Mouse (Mus musculus) 416B (cell line): ENCODE measurements around the gene Ebf1.

Experiments used
- DNase-seq: peaks from one replicate; pipeline ENCODE4 v3.0.0; 2011; ENCODE audit warnings: low read depth

Gene Ebf1

DNA sequence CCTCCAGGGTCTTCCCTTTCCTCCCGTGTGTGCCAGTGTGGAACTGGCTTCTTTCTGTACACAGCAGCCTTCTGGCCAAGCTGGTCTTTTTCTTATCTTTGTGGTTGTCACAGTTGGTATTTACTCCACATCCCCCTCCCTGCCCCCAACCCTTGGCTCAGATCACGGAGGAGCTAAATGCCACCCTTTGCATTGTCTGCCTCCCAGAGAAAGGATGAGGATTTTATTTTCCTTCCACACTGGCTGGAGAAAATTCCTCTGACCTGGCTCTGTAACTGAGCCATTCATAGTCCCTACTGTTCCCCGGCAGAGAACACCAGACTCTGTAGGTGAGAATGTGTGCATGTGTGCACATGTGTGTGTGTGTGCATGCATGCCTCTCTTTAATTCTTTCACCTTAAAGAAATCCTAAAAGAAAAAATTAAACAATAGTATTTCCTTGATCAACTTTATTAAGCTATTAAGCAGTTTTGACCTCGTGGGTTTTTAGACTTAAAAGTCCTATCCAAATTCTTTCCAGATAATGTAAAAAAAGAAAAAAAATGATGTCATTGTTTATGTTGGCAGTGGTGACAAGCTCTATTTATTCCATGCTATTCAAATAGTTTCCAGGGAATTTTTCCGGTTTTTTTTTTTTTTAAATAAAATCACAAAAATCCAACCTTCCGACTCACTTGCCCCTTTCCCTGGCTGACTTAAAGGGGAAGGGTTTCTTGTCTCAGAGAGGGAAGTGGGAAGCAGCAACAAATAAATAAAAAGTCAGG, 123.3 kb downstream of the Ebf1 start:
- DNase-seq, result no peak

DNA sequence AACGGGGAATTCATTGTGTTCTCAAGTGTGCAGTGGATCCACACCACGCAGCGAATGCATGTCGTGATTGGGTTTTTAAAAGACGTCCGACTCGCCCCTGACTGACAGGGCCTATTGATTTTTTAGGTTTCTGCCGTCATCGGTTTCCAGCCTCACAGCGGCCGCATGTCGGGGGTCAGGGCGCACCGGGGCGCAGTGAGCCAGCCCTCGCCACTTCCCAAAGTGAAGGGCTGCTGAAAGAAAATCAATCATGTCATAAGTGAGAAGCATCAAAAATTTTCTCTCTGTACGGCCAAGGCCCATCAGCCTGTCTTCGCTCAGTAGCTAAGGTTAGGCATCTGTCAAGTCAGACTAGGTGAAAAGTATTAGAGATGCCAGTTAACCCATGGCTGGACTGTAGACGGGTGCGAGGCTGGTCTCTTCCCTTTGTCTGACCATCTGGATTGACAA, 124.0 kb downstream of the Ebf1 start:
- DNase-seq, result no peak

DNA sequence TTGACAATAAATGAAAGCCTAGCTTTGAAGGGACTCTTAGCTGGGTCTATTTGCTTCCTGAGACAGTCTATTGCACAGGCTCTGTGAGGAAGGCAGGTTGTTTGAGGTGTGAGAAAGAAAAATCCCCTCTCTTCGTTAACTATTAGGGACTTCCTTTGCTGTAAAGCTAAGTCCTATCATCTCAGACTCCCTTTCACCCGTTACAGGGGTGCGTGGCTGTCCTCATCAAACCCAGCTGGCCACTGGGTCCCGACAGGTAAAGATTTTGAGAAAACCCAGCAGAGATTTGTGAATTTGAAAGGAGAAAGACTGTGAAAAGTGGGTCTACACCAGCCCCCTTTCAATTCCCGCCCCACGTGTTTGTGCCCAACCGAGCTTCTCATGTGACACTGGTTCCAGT, 127.3 kb downstream of the Ebf1 start:
- DNase-seq, result no peak

- no peak for DNase-seq
Measured at GRCm38 (mm10) chr11:44745946-44746345, 128.8 kb downstream of the Ebf1 start.

GRCm38 (mm10) chr11:44746731-44747130, 129.6 kb downstream of the Ebf1 start:
- DNase-seq, result no peak

DNA sequence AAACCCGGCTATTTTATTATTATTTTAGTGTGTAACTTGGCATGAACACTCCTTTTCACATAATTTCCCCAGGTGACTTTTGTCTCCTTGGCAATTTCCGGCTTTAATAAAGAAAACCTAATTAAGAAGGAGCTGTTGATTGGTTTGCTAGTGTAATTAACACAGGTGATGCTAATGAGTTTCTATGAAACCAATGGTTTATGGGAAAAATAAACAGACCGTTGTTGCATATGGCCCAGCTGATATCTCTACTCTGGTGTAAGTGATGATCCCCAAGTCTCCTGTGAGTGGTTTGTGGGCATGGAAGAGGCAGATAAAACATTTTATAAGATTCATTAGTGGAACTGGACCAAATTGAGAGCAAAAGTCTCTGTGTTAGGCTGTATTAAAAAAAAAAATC, 132.2 kb downstream of the Ebf1 start:
- DNase-seq, result no peak

- DNase-seq, result no peak
Measured at GRCm38 (mm10) chr11:44754336-44754735, 137.2 kb downstream of the Ebf1 start.

GRCm38 (mm10) chr11:44756321-44756720, 139.2 kb downstream of the Ebf1 start:
- no peak for DNase-seq

DNA sequence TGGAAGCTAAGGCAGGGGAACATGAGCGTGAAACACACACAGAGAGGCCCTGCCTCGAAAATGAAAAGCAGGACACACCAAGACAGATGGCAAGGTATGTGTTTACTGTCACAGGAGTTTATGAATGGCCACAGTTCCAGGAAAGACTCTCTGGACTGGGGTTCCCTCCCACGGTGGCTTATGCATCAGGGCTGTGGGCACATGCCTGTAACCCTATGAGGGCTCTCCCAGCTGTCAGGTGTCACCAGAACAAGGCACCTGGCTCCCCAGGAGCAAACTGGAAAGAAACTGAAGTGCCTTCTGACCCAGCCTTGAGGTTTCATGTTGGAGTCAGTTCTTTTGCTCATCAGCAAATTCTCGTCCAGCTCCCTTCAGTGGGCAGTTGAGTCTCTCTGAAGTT, 141.7 kb downstream of the Ebf1 start:
- no peak for DNase-seq

DNA sequence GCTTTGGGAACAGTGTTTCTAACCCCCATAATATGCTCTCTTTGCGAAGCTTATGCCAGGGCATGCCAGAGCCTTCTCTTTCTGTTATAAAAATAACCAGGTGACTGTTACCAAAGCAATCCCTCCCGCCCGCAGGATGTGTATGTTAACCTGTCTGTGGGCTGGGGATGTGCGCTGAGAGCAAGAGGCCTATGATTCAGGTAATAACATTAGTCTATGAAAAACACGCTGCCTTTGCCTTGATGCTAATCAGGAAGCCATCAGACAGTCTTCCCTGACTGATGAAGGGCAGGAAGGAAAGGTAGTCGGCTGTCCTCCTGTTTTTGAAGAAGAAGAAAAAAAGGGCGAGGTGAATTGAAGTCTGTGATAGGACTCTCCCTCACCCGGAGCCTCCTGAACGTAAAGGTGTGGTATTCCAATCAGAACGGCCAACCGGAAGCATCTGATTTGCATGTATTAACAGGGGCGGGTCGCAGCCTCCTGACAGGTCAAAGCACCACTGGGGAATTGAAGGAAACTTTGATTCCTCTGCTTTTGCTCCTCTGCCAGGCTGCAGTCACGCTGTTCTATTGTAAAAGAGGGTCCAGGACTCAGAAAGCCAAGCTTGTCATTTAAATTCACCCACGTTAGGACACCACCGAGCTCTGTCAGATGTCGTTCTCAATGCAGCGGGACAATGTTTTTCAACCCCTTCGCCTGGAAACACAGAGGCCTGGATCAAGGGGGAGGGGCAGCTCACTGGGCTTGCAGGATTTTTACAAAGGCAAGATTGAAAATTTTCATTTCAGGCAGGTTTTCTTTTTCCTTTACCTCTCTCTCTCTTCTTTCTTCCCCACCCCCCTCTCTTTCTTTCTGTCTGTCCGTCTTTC, 144.2 kb downstream of the Ebf1 start:
- no peak for DNase-seq

GRCm38 (mm10) chr11:44763992-44764835, 147.1 kb downstream of the Ebf1 start:
- DNase-seq, result no peak

- no peak for DNase-seq
Measured at GRCm38 (mm10) chr11:44764988-44765387, 147.9 kb downstream of the Ebf1 start.

- no peak for DNase-seq
Measured at GRCm38 (mm10) chr11:44766246-44766645, 149.1 kb downstream of the Ebf1 start.

GRCm38 (mm10) chr11:44767322-44767721, 150.2 kb downstream of the Ebf1 start:
- DNase-seq, result no peak

- DNase-seq, result no peak
Measured at GRCm38 (mm10) chr11:44768346-44768745, 151.2 kb downstream of the Ebf1 start.

DNA sequence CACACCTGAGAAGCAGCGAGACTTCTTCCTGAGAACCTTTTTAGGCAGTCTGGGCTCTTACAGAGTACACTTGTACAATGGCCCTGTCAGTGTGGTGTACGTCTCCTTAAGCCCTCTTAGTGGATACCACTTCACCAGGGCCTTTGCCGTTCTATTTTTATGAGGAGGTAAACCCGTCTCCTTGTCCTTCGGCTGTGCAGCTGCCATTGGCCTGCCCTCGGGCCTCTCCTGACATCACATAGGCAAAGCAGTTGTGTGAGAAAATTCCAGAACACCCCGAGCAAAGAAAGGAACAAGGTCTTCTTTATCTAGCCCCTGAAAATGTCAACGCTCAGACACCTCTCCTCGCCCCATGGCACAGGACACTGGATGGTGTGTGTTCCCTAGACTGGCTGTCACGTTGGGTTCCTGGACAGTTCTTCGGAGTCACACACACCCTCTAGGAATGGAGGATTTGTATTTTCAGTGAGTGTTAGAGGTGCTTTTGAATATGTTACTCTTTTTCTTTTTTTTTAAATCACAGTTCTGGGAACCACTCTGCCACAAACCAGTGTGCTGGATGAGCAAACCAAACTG, 154.0 kb downstream of the Ebf1 start:
- no peak for DNase-seq

- DNase-seq, result peak; percentile 11
Measured at GRCm38 (mm10) chr11:44774411-44774810, 157.3 kb downstream of the Ebf1 start.

- no peak for DNase-seq
Measured at GRCm38 (mm10) chr11:44775549-44775948, 158.4 kb downstream of the Ebf1 start.

DNA sequence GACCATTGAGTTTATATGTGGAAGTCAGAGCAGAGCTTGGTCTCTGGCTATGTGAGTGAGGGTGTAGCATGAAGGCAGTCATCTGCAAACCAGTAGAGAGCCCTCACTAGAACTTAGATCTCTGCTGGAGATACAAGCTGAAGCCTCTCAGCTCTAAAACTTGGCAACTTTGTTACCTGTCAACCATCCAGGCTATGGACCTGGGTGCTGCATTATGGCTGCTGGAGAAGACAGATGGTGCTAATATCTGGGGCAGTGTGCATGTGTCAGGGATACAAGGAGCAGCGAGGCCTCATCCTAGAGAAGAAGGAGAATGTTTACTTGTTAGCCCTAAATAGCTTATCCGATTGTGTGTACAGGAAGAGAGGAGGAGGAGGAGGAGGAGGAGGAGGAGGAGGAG, 159.4 kb downstream of the Ebf1 start:
- no peak for DNase-seq

DNA sequence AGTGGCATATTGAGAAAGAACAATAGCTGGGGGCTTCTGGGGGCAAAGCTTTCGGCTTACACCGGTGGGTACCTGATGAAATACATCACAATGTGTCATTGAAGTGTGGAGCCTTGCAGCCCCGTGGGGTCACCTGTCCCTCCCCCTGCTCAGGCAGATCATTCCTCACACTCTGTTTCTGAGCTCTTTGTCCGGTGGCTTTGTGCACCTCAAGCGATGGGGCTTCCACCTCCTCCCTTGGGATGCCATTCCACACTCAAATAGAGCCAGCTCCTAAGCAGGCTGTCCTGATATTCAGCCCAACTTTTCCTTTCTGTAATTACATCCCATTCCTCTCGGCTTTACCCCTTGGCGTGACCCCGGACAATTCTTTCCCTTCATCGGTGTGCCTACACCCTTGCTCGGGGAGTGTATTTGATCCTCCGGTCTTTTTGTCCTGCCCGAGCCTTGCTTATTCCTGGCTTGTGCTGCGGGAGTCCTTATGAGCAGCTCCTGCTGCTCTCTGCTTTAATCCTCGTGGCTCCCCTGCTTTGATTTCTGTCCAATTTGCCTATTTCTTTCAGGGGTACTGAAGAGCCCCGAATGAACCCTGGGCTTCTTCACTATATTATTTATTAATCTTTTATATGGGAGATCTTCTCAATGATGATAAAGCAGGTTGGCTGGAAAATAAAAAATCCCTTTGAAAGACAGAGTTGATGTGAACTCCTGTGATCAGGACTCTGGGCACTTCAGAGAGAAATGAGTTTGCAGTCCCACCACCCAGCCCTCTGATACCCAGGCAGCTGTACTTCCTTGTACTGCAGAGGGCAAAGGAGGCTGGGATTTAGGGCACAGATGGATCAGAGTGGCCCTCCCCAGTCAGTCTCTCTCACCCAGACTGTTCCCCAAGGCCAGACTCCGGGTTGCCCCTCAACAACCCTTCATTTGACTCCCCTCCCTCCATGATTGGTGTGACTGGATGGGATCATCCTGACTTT, 160.5 kb downstream of the Ebf1 start:
- no peak for DNase-seq

GRCm38 (mm10) chr11:44779030-44779429, 161.9 kb downstream of the Ebf1 start:
- peak; percentile 17 for DNase-seq
